Mouse (Mus musculus) forebrain, embryonic 15.5 days (tissue): ENCODE data around the gene Tead2. TPM values are rescaled to one million over a fixed set of nuclear protein-coding genes. Genes with fewer than 3 reads are reported as not detected.
A peak's percentile ranks its signal among the peaks of the same experiment; 100 is the strongest.

Source experiments
- ATAC-seq: fragments of 200-750 bp; cut with Nextera tagmentation; replicated peaks from 2 replicates; pipeline ENCODE4 v1.8.0; 2017; ENCODE audit warnings: mild to moderate bottlenecking, moderate TSS enrichment, moderate library complexity
- H3K27ac ChIP-seq: fragments of 300-500 bp; sonication (generic); replicated peaks from 2 replicates; pipeline ENCODE4 v1.5.1; 2015; ENCODE audit warnings: mild to moderate bottlenecking, inconsistent platforms
- H3K27me3 ChIP-seq: fragments of 300-500 bp; sonication (generic); 2 replicates; pipeline ENCODE4 v1.6.1; 2015; ENCODE audit warnings: inconsistent platforms
- H3K36me3 ChIP-seq: fragments of 300-500 bp; sonication (generic); 2 replicates; pipeline ENCODE4 v1.6.1; 2015; ENCODE audit warnings: mild to moderate bottlenecking, inconsistent platforms
- H3K4me1 ChIP-seq: fragments of 300-500 bp; sonication (generic); 2 replicates; pipeline ENCODE4 v1.6.1; 2015; ENCODE audit warnings: inconsistent platforms
- H3K4me2 ChIP-seq: fragments of 300-500 bp; sonication (generic); replicated peaks from 2 replicates; pipeline ENCODE4 v1.6.1; 2015; ENCODE audit warnings: mild to moderate bottlenecking, inconsistent platforms
- H3K4me3 ChIP-seq: fragments of 300-500 bp; sonication (generic); 2 replicates; pipeline ENCODE4 v1.5.1; 2015; ENCODE audit warnings: mild to moderate bottlenecking, inconsistent platforms
- H3K9ac ChIP-seq: fragments of 300-500 bp; sonication (generic); replicated peaks from 2 replicates; pipeline ENCODE4 v1.6.1; 2015; ENCODE audit warnings: mild to moderate bottlenecking, inconsistent platforms
- H3K9me3 ChIP-seq: fragments of 300-500 bp; sonication (generic); 2 replicates; pipeline ENCODE4 v1.6.1; 2016; ENCODE audit warnings: inconsistent platforms
- WGBS: fragments of 180-500 bp; shearing (Covaris S2); methylation state at CpG from one replicate; pipeline ENCODE4 v1.1.7; 2015; ENCODE audit warnings: mixed read lengths; 5-methylcytosine and 5-hydroxymethylcytosine counted together
- polyA plus RNA-seq: library from polyadenylated mRNA; unstranded; fragments of >200 nt; fragmentation: Nextera tagmentation; extraction: Ambion mirVana; gene quantifications from 2 replicates; pipeline ENCODE4 v1.2.1, GENCODE M21; 2015

Tead2 gene
- polyA plus RNA-seq, 1 experiment from 2014 or later: 92.8 TPM

GRCm38 (mm10) chr7:45231941-45232340 lies 16.4 kb downstream of the Tead2 start:
- Histone ChIP-seq H3K9me3 (no peaks in the 10 kb centered on the region), H3K4me3 (no peak overlapping the region), H3K27ac (no peak overlapping the region), H3K4me2 (no peak overlapping the region), H3K36me3 (peaks cover 14% of the 10 kb centered on the region), H3K27me3 (no peaks in the 10 kb centered on the region), H3K4me1 (peaks cover 25% of the 10 kb centered on the region), H3K9ac (no peak overlapping the region)
- 90% methylated on average over 11 of the region's 11 CpGs for WGBS
- ATAC-seq: no peak

DNA sequence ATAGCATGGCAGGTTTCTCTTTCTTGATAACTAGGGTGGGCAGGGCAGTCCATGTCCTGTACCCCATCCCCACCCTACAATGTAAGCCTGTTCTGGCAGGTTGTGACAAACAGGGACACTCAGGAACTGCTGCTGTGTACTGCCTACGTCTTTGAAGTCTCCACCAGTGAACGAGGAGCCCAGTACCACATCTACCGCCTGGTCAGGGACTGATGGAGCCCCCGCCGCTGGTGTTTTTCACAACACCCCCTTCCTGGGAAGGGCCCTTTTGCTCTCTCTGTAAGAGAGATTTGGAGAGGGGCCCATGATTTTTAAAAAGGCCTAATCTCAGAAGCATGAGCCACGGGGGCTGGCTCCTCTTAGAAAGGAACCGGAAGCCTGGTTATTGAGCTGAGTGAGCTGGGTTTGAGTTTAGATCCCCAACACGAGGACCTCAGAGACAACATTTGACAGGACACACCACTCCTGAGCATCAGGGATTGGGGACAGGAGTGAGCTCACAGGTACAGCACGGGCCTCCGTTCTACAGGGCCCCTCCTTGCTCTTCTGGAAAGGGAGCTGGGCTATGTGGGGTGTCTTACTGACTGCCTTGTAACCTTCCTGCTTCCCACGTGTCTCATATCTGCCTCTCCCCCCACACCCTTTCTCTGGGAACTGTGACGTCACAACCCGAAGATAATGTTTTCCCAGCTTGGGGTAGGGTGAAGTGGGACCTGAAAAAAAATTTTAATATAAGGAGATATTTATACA lies 17.3 kb downstream of the Tead2 start:
- no peak overlapping the region for H3K9ac ChIP-seq
- H3K36me3 ChIP-seq: peaks cover 14% of the 10 kb centered on the region
- no peaks in the 10 kb centered on the region for H3K9me3 ChIP-seq
- peak overlapping the region; percentile 81 for H3K27ac ChIP-seq
- 67% methylated on average over 13 of the region's 13 CpGs for WGBS
- no peak overlapping the region for H3K4me3 ChIP-seq
- H3K27me3 ChIP-seq: no peaks in the 10 kb centered on the region
- no peak for ATAC-seq
- peaks cover 25% of the 10 kb centered on the region for H3K4me1 ChIP-seq
- no peak overlapping the region for H3K4me2 ChIP-seq

DNA sequence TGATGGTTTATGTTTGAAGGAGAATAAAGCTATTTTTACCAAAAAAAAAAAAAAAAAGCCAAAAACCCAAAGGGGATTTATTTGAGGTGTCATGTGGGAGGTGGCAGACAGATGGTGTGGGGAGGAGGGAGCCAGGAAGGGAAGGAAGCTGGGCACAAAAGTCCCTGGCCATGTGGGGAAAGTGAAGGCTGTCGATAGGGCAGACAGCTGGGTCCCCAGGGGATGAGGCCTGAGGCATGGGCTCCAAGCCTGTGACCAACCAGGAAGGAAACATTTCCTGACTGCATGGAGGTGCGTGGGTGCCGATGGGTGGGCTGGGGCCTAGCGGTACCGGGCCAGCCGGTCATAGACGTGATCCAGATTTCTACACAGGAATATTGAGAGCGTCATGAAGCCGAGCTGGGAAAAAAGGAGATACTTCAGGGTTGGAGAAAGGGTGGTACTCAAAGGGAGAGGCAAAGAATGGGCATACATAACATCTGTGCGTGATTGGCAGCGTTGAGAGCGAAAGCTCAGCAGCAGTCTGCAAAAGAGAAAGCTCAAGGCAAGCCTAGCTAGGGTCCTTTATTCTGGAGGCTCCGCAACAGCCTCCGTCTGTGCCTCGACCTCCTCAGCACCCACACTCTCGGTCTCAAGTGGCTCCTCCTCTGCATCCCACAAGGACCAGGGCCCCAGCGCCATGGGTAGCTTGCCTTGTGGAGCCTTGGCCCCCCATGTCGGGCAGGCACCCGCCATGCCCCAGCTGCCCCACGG lies 18.2 kb downstream of the Tead2 start:
- Histone ChIP-seq H3K27me3 (no peaks in the 10 kb centered on the region), H3K27ac (peak overlapping the region; percentile 81), H3K36me3 (peaks cover 6% of the 10 kb centered on the region), H3K4me2 (peak overlapping the region; percentile 35), H3K4me3 (peak overlapping the region; percentile 5; the same call in 1 of the 2 replicates), H3K9ac (0 out of 2 replicates have a peak overlapping the region, but pooled peaks have one; percentile 5), H3K9me3 (no peaks in the 10 kb centered on the region), H3K4me1 (peaks cover 25% of the 10 kb centered on the region)
- 24% methylated on average over 20 of the region's 20 CpGs for WGBS
- ATAC-seq: peak; percentile 35; the same call in 1 of the 2 replicates

DNA sequence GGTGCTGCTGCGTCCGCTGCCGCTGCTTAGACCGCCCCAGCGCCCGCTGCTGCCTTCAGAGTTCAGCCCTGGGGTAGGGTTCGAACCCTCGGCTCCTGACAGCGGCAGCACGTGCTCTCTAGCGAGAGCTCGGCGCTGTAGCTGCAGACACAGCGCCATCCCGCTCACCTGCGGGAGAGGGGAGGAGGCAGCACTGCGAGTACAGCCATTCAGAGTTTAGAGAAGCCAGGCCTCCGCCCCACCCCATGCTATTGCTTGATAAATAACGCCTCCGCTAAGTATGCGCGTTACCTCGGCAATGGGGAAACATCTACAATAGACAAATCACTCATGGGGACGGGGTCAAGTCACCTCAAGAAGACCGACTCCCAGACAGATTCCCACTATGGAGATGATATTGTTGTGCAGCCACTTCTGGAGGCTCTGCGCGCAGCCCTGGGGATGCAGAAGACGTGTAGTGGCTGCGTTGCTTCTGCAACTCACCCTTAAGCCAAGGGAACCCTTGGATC lies 18.8 kb downstream of the Tead2 start:
- Histone ChIP-seq H3K27me3 (no peaks in the 10 kb centered on the region), H3K9ac (0 out of 2 replicates have a peak overlapping the region, but pooled peaks have one; percentile 5), H3K4me3 (peak overlapping the region; percentile 5), H3K27ac (peak overlapping the region; percentile 81), H3K4me2 (peak overlapping the region; percentile 35), H3K9me3 (no peaks in the 10 kb centered on the region), H3K4me1 (peaks cover 25% of the 10 kb centered on the region), H3K36me3 (peaks cover 3% of the 10 kb centered on the region; the same call in 1 of the 2 replicates)
- 8% methylated on average over 29 of the region's 29 CpGs for WGBS
- peak; percentile 15; the same call in 1 of the 2 replicates for ATAC-seq

DNA sequence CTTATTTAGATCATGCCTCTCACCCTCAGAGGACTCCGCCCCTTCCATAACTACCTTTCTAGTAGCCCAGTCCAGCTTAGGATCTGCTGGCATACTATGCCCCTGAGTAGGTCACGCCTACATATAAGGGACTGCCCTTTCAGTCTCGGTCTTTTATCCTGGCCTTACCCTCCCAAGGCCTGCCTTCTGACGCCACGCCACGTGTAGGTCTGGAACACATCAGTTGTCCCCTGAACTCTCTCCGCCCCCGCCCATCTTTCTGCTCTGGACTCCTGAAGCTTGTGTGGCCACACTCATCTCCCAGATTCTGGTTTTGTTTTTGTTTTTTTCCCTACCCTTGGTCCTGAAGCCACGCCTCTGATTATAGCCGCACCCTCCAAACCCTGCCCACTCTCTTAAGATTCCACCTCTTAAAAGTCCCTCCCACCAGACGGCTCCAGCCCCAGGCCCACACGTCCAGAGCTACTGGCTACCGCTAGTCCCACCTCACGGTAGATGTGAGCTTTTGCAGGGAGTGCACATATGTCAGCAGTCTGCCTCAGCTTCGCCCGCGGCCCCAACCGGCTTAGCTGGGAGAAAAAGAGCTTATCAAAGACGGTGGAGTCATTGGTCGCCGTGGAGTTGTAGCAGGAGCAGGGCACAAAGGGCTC lies 19.5 kb downstream of the Tead2 start:
- H3K27ac ChIP-seq: peak overlapping the region; percentile 46
- peaks cover 25% of the 10 kb centered on the region for H3K4me1 ChIP-seq
- H3K4me2 ChIP-seq: peak overlapping the region; percentile 35
- H3K9ac ChIP-seq: 0 out of 2 replicates have a peak overlapping the region, but pooled peaks have one; percentile 14
- H3K36me3 ChIP-seq: peaks cover 3% of the 10 kb centered on the region; the same call in 1 of the 2 replicates
- peak; percentile 80 for ATAC-seq
- 6% methylated on average over 21 of the region's 21 CpGs for WGBS
- peak overlapping the region; percentile 5 for H3K4me3 ChIP-seq
- no peaks in the 10 kb centered on the region for H3K9me3 ChIP-seq
- no peaks in the 10 kb centered on the region for H3K27me3 ChIP-seq

- Histone ChIP-seq H3K27me3 (no peaks in the 10 kb centered on the region), H3K27ac (peak overlapping the region; percentile 46)
- 33% methylated on average over 17 of the region's 17 CpGs for WGBS
These were observed 20.2 kb downstream of the Tead2 start for GRCm38 (mm10) chr7:45235656-45236180.

DNA sequence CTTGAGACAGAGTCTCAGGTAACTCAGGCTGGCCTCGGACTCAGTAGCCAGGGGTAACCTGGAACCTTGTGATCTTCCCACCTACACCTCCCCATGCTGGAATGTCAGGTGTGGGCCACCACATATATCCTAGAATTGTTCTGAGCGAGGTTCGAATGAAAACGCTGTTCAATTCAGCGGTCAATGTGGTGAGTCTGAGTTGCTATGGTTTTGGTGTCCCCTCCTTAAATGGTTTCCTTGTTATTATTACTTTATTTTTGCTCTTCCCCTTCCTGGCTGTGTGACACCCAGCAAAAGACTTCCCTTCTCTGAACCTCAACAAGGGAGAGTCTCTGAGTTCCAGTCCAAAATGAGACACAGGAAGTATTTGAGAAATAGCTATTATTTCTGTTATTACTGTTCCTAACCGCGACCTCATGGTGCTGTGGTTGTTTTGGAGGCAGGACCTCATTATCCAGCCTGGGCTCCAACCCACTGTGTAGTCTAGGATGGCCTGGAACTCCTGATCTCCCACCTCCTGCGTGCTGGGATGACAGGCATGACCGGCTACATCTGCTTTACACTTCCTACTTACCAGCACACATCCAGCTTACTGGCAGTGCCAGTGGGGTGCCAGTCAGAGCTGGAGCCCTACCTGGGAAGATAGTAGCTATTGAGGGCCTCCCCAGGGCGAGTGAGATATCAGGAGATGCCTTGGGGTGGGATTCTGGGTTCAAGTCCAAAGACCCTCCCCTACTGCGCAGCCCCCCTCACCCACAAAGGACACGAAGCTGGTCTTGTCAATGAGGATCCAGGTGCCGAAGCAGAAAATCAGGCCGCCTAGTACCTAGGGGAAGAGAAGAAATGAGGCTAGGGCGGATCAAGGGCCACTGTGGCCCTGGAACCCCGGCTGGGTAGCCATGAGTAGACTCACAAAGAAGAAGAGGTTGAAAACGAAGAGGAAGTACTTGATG lies 22.5 kb downstream of the Tead2 start:
- Histone ChIP-seq H3K4me2 (no peak overlapping the region), H3K27ac (no peak overlapping the region), H3K4me3 (no peak overlapping the region), H3K4me1 (peaks cover 29% of the 10 kb centered on the region), H3K9me3 (no peaks in the 10 kb centered on the region), H3K9ac (no peak overlapping the region), H3K36me3 (no peaks in the 10 kb centered on the region), H3K27me3 (no peaks in the 10 kb centered on the region)
- 74% methylated on average over 17 of the region's 17 CpGs for WGBS
- ATAC-seq: no peak

More at GRCm38 (mm10) chr7:45235656-45236180, 20.2 kb downstream of the Tead2 start:
- Histone ChIP-seq H3K9me3 (no peaks in the 10 kb centered on the region), H3K4me2 (peak overlapping the region; percentile 35), H3K4me1 (peaks cover 27% of the 10 kb centered on the region), H3K4me3 (peak overlapping the region; percentile 5; the same call in 1 of the 2 replicates), H3K36me3 (peaks cover 3% of the 10 kb centered on the region; the same call in 1 of the 2 replicates), H3K9ac (0 out of 2 replicates have a peak overlapping the region, but pooled peaks have one; percentile 14)
- no peak for ATAC-seq

DNA sequence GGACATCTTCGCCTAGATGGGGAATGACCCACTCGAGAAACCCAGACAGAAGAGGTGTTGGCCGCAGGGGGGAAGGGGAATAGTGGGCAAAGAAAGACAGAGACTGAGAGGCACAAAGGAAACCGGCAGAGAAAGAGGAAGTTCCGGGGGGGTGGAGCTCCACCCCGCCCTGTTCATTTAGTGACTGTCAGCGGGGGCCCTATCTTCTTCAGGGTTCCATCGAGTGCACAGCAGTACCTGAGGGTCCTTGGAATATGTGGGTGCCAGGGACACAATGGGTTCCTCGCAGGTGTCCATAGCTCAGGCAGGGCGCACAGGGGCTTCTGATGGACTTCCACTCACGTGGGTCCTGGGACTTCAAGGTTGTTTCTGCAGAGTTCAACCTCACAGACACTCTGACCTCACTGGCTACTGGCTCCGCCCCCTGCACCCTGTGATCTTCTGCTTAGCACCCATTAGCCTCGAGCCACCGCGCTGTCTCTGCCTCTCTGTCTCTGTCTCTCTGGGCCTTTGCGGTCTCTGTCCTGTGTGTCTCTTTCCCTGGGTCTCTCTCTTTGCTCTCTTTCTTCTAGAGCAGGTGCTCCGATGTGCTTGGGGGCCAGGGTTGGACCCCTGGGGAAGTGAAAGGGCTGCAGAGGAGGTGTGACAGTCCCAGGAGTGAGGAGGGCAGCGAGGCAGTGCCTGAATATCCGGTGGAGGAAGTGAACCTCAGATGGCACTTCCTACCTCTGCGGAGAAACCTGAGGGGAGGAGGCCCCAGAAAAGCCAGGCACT lies 23.4 kb downstream of the Tead2 start, which contains the start of gene Cd37:
TSS of gene Cd37 (minus strand) at position 393 of the 774 bp plus-strand sequence.
- no peak for ATAC-seq
- Histone ChIP-seq H3K27ac (no peak within 1 kb of the TSS), H3K4me3 (no peak within 1 kb of the TSS), H3K9me3 (no peaks in the 10 kb centered on the region), H3K9ac (no peak within 1 kb of the TSS), H3K27me3 (no peaks in the 10 kb centered on the region), H3K4me2 (no peak within 1 kb of the TSS), H3K36me3 (no peaks in the 10 kb centered on the region), H3K4me1 (peaks cover 20% of the 10 kb centered on the region)
- 43% methylated on average over 20 of the region's 20 CpGs for WGBS

- WGBS: 60% methylated on average over 7 of the region's 7 CpGs
These were observed 24.6 kb downstream of the Tead2 start for GRCm38 (mm10) chr7:45240109-45240508.

More at GRCm38 (mm10) chr7:45240109-45240508, 24.6 kb downstream of the Tead2 start:
- Histone ChIP-seq H3K27me3 (no peaks in the 10 kb centered on the region), H3K27ac (no peak overlapping the region), H3K4me2 (no peak overlapping the region; the same call in 1 of the 2 replicates), H3K4me3 (no peak overlapping the region), H3K36me3 (no peaks in the 10 kb centered on the region), H3K9me3 (no peaks in the 10 kb centered on the region), H3K4me1 (peaks cover 8% of the 10 kb centered on the region), H3K9ac (no peak overlapping the region)
- ATAC-seq: no peak
